Mouse (Mus musculus): Measurements from ENCODE around the gene Btbd8. TPM values are rescaled to one million over a fixed set of nuclear protein-coding genes. Genes with fewer than 3 reads are reported as not detected.

The Btbd8 gene
- polyA plus RNA-seq, 1 experiment, result not detected

DNA sequence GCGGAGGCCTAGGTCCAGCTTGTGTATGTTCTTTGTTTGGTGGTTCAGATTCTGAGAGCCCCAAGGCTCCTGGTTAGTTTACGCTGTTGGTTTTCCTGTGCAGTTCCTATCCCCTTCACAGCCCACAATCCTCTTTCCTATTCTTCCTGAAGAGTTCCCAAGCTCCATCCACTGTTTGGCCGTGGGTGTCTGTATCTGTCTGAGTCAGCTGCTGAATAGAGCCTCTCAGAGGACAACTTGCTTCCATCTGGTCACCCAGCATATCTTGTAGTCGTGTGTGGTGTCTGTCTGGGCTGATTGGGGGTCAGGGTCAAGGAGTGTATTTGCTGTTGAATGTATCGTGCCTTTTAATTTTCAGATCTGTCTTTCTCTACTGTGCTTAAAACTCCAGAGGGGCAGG, 4.1 kb downstream of the Btbd8 start:
- Histone ChIP-seq H3K4me1 (ENCODE audit: control insufficient read depth, insufficient read depth, low read length) (peaks cover 2% of the 10 kb centered on the region; the same call in 1 of the 2 replicates), H3K27ac (ENCODE audit: insufficient read depth, low read depth, low read length) (no peak overlapping the region; the same call in 1 of the 2 replicates), H3K4me3 (ENCODE audit: insufficient read depth, low read depth, low read length) (no peak overlapping the region)
- TF ChIP-seq POLR2A (IDR thresholded peaks at IDR 0.05; ENCODE audit: insufficient read depth, low read depth, low read length) (no peak), CTCF (IDR thresholded peaks at IDR 0.05; ENCODE audit: insufficient read depth, low read depth, low read length) (no peak)
- WGBS, result 84% methylated on average over 5 of the region's 5 CpGs

DNA sequence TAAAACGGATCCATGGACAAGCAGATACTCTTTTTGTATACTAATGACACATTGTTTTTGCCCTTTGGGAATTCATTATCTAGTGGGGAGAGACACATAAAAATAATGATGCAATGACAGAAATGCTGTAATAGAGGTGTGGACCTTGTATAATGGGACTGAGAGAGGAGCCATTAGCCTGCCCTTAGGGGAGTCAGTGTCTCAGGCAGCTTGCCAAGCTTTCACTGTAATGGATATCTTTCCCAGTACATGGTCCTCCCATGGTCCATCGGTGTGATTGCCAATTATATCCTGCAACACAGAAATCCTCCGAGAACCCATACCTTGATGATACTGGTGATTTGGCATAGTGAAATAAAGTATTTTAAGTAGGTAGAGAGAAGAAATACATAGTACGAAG, 6.5 kb downstream of the Btbd8 start:
- no peak for TF ChIP-seq POLR2A (IDR thresholded peaks at IDR 0.05; ENCODE audit: insufficient read depth, low read depth, low read length)
- no peak for TF ChIP-seq CTCF (IDR thresholded peaks at IDR 0.05; ENCODE audit: insufficient read depth, low read depth, low read length)
- 91% methylated on average over 4 of the region's 4 CpGs for WGBS
- Histone ChIP-seq H3K4me3 (ENCODE audit: insufficient read depth, low read depth, low read length) (no peak overlapping the region), H3K27ac (ENCODE audit: insufficient read depth, low read depth, low read length) (no peak overlapping the region), H3K4me1 (ENCODE audit: control insufficient read depth, insufficient read depth, low read length) (peaks cover 2% of the 10 kb centered on the region; the same call in 1 of the 2 replicates)

DNA sequence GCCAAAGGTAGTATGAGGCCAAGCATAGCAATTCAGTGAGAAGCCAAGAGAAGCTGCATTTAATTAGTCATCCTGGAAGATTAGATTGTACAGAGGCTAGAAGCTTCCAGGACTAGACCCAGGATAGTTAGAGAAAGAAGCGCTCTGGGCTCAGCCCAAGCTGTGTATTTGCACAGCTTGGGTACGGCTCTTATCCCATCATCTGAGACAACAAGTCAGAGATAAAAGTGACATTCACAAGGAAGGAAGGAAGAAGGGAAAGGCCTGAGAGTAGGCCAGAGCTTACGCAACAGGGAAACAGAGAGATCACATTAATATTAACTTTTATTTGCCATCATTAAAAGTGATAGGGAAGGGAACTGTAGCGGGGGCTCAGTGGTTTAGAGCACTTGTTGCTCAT, 10.2 kb downstream of the Btbd8 start:
- Histone ChIP-seq H3K27ac (ENCODE audit: insufficient read depth, low read depth, low read length) (no peak overlapping the region), H3K4me1 (ENCODE audit: control insufficient read depth, insufficient read depth, low read length) (no peaks in the 10 kb centered on the region), H3K4me3 (ENCODE audit: insufficient read depth, low read depth, low read length) (no peak overlapping the region)
- 94% methylated on average over 4 of the region's 4 CpGs for WGBS
- TF ChIP-seq POLR2A (IDR thresholded peaks at IDR 0.05; ENCODE audit: insufficient read depth, low read depth, low read length), result no peak
- TF ChIP-seq CTCF (IDR thresholded peaks at IDR 0.05; ENCODE audit: insufficient read depth, low read depth, low read length), result no peak

DNA sequence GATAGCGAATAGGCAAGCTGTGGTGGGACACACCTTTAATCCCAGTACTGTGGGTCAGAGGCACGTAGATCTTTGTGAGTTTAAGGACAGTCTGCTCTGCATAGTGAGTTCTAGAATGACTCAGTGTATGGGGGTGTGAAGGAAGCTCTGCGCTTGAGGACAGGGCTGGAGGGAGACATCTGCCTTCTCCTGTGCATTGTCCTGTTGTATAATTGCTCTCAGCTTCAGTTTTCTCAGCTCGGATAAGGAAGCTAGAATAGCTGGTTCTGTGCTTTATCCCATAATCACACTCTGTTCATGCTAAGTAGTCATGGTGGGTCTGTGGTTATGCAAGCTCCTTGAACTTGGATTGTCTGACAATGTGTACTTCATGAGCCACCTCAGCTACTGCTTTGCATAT, 11.0 kb downstream of the Btbd8 start:
- H3K27ac ChIP-seq (ENCODE audit: insufficient read depth, low read depth, low read length), result no peak overlapping the region
- TF ChIP-seq POLR2A (IDR thresholded peaks at IDR 0.05; ENCODE audit: insufficient read depth, low read depth, low read length) (no peak), CTCF (IDR thresholded peaks at IDR 0.05; ENCODE audit: insufficient read depth, low read depth, low read length) (no peak)
- H3K4me3 ChIP-seq (ENCODE audit: insufficient read depth, low read depth, low read length), result no peak overlapping the region
- no peaks in the 10 kb centered on the region for H3K4me1 ChIP-seq (ENCODE audit: control insufficient read depth, insufficient read depth, low read length)
- whole genome bisulfite sequencing, result 59% methylated on average over 4 of the region's 4 CpGs

DNA sequence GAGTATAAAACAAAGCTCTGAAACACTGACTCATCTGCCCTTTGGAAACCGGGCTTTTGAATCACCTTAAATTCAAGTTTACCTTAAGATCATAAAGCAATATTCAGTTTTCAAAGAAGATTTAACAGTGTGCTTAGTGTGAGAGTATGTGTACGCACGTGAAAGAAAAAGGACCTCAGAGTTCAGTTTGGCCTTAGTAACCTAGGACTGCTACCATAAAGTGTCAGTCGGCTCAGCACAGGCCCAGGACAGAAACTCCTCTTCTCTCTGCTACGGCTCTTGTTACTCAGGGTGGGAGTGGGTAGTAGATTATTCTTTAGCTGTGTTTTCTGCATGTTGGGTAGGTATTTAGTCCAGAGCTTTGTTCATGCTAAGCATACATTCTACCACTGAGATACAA, 11.8 kb downstream of the Btbd8 start:
- Histone ChIP-seq H3K27ac (ENCODE audit: insufficient read depth, low read depth, low read length) (no peak overlapping the region), H3K4me3 (ENCODE audit: insufficient read depth, low read depth, low read length) (no peak overlapping the region), H3K4me1 (ENCODE audit: control insufficient read depth, insufficient read depth, low read length) (no peaks in the 10 kb centered on the region)
- 89% methylated on average over 5 of the region's 5 CpGs for WGBS
- TF ChIP-seq CTCF (IDR thresholded peaks at IDR 0.05; ENCODE audit: insufficient read depth, low read depth, low read length) (no peak), POLR2A (IDR thresholded peaks at IDR 0.05; ENCODE audit: insufficient read depth, low read depth, low read length) (no peak)

DNA sequence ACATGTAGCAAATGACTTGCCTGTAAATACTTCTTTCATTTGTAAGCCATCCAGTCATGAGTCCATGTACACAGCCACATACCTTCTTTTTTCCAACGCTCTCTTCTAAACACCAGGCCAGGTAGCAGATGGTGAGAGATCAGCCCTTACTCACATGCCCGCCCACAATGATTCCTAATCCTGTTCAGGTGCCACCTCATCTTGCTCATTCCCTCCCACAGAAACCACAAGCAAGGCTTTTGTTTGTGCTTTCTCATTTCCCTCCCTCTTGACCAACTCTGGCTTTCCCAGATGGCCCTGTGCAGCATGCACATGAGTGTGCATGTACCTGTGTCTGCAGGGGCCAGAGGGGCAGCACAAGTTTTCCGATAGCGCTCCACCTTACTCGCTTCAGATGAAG, 12.5 kb downstream of the Btbd8 start:
- Histone ChIP-seq H3K27ac (ENCODE audit: insufficient read depth, low read depth, low read length) (no peak overlapping the region), H3K4me3 (ENCODE audit: insufficient read depth, low read depth, low read length) (no peak overlapping the region), H3K4me1 (ENCODE audit: control insufficient read depth, insufficient read depth, low read length) (no peaks in the 10 kb centered on the region)
- TF ChIP-seq POLR2A (IDR thresholded peaks at IDR 0.05; ENCODE audit: insufficient read depth, low read depth, low read length), result no peak
- no peak for TF ChIP-seq CTCF (IDR thresholded peaks at IDR 0.05; ENCODE audit: insufficient read depth, low read depth, low read length)
- 93% methylated on average over 5 of the region's 5 CpGs for WGBS

DNA sequence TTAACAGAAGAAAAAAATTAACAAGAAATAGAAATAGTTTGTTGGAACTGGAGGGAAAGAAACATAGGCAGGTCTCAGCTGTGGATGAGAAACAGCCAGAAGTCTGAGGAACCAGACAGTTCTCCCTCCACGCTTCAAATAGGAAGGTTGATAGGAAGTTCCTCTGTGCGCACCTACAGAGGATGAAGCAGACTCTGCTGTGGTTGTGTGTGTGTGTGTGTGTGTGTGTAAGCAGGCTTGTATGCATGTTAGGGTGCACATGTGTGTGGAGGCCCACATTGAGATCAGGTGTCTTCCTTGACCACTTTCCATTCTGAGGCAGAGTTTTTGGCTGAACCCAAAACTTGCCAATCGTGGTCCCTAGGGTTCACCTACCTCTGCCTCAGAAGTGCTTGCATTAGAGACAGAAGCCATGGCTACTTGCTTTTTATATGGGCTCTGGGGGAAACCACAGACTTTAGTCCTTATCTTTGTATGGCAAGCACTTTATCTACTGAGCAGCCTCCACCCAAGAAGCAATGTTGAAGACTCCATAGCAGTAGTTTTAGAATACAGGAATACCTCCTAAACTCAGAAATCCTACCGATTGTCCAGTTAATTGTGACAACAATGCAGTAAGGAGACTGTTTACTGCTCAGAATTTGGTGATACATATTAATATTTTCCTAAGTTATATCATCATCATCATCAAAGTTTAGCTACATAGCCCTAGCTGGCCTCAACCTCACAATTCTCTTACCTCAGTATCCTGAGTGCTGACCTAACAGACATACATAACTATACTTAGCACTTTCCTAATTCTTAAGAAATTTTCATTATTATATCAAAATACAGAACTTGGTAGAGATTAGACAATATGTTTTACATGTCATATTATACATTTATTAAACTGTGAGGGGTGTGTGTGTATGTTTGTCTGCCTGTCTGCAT, 24.6 kb downstream of the Btbd8 start:
- WGBS, result 97% methylated on average over 4 of the region's 4 CpGs
- Histone ChIP-seq H3K27ac (ENCODE audit: insufficient read depth, low read depth, low read length) (no peak overlapping the region), H3K4me3 (ENCODE audit: insufficient read depth, low read depth, low read length) (no peak overlapping the region), H3K4me1 (ENCODE audit: control insufficient read depth, insufficient read depth, low read length) (peaks cover 3% of the 10 kb centered on the region)
- TF ChIP-seq POLR2A (IDR thresholded peaks at IDR 0.05; ENCODE audit: insufficient read depth, low read depth, low read length) (no peak), CTCF (IDR thresholded peaks at IDR 0.05; ENCODE audit: insufficient read depth, low read depth, low read length) (no peak)

DNA sequence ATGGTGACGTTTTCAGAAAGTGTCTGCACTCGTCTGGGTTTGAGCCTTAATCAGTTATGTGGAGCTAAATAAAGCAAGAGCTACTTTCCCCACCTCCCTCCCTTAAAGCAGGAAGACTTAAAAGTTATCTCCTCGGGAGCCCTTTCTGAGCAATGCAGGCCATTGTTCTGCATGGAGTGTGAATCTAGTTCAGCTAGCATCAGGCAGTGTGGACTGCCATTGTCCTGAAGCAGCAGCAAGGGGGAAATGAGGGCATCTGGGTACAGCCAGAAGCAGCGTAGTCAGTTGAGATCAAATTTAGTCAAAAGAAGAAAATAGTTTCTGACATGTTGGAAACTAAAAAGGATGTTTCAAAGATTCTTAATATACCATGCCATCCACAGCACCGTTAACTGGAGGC, 28.7 kb downstream of the Btbd8 start:
- WGBS, result 33% methylated on average over 5 of the region's 5 CpGs
- TF ChIP-seq POLR2A (IDR thresholded peaks at IDR 0.05; ENCODE audit: insufficient read depth, low read depth, low read length) (no peak), CTCF (IDR thresholded peaks at IDR 0.05; ENCODE audit: insufficient read depth, low read depth, low read length) (no peak)
- no peak overlapping the region; the same call in 1 of the 2 replicates for H3K27ac ChIP-seq (ENCODE audit: insufficient read depth, low read depth, low read length)
- H3K4me1 ChIP-seq (ENCODE audit: control insufficient read depth, insufficient read depth, low read length), result peaks cover 3% of the 10 kb centered on the region
- H3K4me3 ChIP-seq (ENCODE audit: insufficient read depth, low read depth, low read length), result no peak overlapping the region

DNA sequence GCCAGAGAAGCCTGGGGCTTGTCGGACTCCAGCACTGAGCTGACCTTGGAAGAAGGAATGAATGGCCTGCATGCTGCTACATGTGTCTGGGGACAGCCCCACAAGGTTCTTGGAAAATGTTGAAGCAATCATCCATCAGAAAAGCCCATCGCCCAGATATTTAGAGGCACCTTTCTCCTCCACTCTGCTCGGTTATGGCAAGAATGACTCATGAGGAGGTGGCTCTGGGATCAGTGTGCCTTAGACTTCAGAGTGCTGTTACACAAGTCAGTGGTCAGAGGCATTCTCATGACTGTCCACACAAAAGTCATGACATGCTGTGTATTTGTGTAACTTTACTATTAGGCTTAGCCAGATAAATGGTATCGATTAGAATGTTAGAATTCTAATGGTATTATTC, 29.3 kb downstream of the Btbd8 start:
- Histone ChIP-seq H3K27ac (ENCODE audit: insufficient read depth, low read depth, low read length) (no peak overlapping the region), H3K4me3 (ENCODE audit: insufficient read depth, low read depth, low read length) (no peak overlapping the region), H3K4me1 (ENCODE audit: control insufficient read depth, insufficient read depth, low read length) (peaks cover 3% of the 10 kb centered on the region)
- WGBS, result 66% methylated on average over 4 of the region's 4 CpGs
- no peak for TF ChIP-seq POLR2A (IDR thresholded peaks at IDR 0.05; ENCODE audit: insufficient read depth, low read depth, low read length)
- TF ChIP-seq CTCF (IDR thresholded peaks at IDR 0.05; ENCODE audit: insufficient read depth, low read depth, low read length), result no peak
